Mouse (Mus musculus) gastrocnemius, adult 8-10 months (tissue): ENCODE measurements around the gene Gm5114. TPM values are rescaled to one million over a fixed set of nuclear protein-coding genes. Genes with fewer than 3 reads are reported as not detected.
"Not testable (repeated sequence)": the region's sequence is repeated elsewhere in the genome, so short reads cannot be mapped to it uniquely, and the experiment has no call there.

Experiments used
- DNase-seq, 2 experiments: peaks; one replicate each; pipeline ENCODE4 v3.0.0; 2022; ENCODE audit warnings: low spot score in 2 of 2
- microRNA-seq: library from miRNA; unstranded; fragments of <30 nt; microRNA quantifications from one replicate; pipeline ENCODE4 v1.2.0, GENCODE M21; 2022
- total RNA-seq, 4 experiments: library from RNA; stranded (reverse); gene quantifications; 2 replicates each; pipeline ENCODE4 v1.2.4; 2022

Gene Gm5114
- not detected for total RNA-seq

GRCm38 (mm10) chr7:39413060-39413459, at the start of gene Gm5114:
Gene Gm5114 (minus strand): TSS chr7:39413160.
- not testable (repeated sequence) for DNase-seq

GRCm38 (mm10) chr7:39455806-39456205, 42.8 kb upstream of the Gm5114 start:
- DNase-seq = no peak

GRCm38 (mm10) chr7:39449260-39450021, 36.5 kb upstream of the Gm5114 start:
- peak; percentile 63 to 67 for DNase-seq

GRCm38 (mm10) chr7:39448626-39449242, 35.8 kb upstream of the Gm5114 start:
- no peak for DNase-seq

GRCm38 (mm10) chr7:39441237-39441636, 28.3 kb upstream of the Gm5114 start:
- no peak for DNase-seq

- no peak for DNase-seq
Measured at GRCm38 (mm10) chr7:39440362-39440761, 27.4 kb upstream of the Gm5114 start.

Small RNA genes lying within 50 kb of the gene (microRNA-seq; reads per million reads assigned to microRNA genes)
- not detected for gene Gm27437

Other genes starting within 250 kb of the Gm5114 start
- 1 to 10 TPM in 1 of 4 experiments, under 1 TPM in 3; 0.88 to 1.2 (median 0.97) TPM for gene Zfp619, start 104.6 kb upstream of the Gm5114 start, total RNA-seq